Mouse (Mus musculus): ENCODE data around the gene Klhl7.
A peak's percentile ranks its signal among the peaks of the same experiment; 100 is the strongest.

The Klhl7 gene

GRCm38 (mm10) chr5:24172092-24172491, 71.7 kb downstream of the Klhl7 start:
- no peak for DNase-seq (ENCODE audit: low spot score in 2 of 2)

- DNase-seq (ENCODE audit: low spot score in 2 of 2), result no peak
Observed at GRCm38 (mm10) chr5:24181514-24182295, 81.3 kb downstream of the Klhl7 start.

GRCm38 (mm10) chr5:24182296-24182734, 81.9 kb downstream of the Klhl7 start:
- DNase-seq (ENCODE audit: low spot score in 2 of 2), result no peak

- DNase-seq (ENCODE audit: low spot score in 2 of 2), result no peak
Observed at GRCm38 (mm10) chr5:24183096-24183495, 82.7 kb downstream of the Klhl7 start.

DNA sequence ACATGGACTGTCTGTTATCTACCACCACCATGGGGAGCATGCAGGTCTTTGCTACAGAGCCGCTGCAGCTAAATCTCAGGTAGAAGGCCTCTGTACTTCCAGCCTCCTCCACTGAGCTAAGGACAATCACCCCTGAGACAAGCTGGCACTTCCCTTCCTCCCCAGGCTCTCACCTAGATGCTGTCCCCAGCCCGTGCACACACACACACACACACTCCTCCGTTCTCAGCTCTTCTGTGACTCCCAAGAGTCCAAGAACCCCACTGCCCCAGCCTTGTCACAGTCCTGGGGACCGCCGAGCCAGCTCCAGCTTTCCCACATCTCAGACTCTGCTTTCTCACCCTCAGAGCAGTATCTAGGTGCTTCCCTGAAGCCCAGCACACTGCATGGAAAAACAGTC, 83.6 kb downstream of the Klhl7 start:
- DNase-seq (ENCODE audit: low spot score in 2 of 2), result no peak

- no peak for DNase-seq (ENCODE audit: low spot score in 2 of 2)
Observed at GRCm38 (mm10) chr5:24188476-24188875, 88.1 kb downstream of the Klhl7 start.

DNA sequence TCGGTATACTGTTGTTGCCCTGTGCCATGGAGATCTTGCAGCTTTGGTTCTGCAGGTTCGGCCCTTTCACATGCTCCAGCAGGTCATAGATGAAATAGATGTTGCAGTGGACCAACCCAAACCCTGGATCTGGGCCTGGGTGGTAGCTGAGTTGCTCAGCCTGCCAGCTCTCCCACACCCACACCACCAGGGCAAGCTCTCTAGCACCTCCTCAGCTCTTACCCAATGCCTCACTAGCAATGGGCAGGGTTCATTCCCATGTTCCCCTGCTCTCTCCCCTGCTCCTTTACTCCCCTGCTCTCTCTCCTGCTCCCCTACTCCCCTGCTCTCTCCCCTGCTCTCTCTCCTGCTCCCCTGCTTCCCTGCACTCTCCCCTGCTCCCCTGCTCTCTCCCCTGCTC, 91.4 kb downstream of the Klhl7 start:
- no peak for DNase-seq (ENCODE audit: low spot score in 2 of 2)

GRCm38 (mm10) chr5:24201006-24201405, 100.6 kb downstream of the Klhl7 start:
- no peak for DNase-seq (ENCODE audit: low spot score in 2 of 2)

DNA sequence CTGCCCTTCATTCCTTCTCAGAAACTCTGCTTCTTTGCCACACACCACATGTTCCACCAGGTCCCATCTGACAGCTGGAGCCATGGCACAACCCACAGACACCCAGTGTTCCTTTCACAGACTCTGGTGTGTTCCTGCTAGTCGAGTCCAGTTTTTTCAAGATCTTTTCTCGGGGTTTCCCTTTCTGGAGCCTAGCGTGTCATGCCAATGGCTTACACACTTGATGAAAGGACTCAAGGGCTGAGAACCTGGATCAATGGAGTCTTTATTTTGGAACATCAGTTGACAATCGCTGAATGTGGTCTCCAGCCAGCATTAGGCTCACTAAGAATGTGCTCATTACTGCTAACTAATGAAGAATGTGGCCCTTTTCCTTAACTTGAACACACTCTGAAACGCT, 102.1 kb downstream of the Klhl7 start:
- DNase-seq (ENCODE audit: low spot score in 2 of 2), result peak; percentile 7 to 19

DNA sequence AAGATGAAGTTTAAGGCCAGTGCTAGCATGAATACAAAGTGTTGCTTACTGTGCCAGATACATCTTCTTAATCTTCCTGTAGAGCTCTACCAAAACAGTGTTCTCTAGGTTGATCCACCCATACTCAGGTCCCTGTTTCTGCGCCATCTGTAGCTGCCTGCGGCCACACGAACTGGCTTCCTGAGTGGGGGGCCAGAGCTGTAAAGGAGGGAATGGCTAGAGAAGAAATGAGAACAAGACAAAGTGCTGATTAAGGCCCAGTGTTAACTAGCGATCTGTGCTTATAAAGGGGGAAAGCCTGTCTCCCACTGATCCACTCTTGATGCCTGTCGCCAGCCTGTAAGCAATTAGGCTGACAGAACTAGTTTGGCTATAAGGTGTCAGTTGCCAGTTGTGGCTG, 102.9 kb downstream of the Klhl7 start:
- DNase-seq (ENCODE audit: low spot score in 2 of 2), result no peak

GRCm38 (mm10) chr5:24207965-24208364, 107.6 kb downstream of the Klhl7 start:
- no peak for DNase-seq (ENCODE audit: low spot score in 2 of 2)

- no peak for DNase-seq (ENCODE audit: low spot score in 2 of 2)
Observed at GRCm38 (mm10) chr5:24208505-24208904, 108.1 kb downstream of the Klhl7 start.
